Mouse (Mus musculus) spleen, adult 2 months (tissue): Measurements from ENCODE around the gene Rnf207.

Source experiments
- CTCF ChIP-seq: fragments of 200-500 bp; IDR thresholded peaks from 2 replicates; pipeline ENCODE4 v1.5.1; 2011; ENCODE audit warnings: mild to moderate bottlenecking, inconsistent platforms; ENCODE audit not compliant: insufficient read depth, insufficient read length, insufficient replicate concordance; ENCODE audit errors: extremely low read depth
- POLR2A ChIP-seq: fragments of 200-500 bp; IDR thresholded peaks from 2 replicates; pipeline ENCODE4 v1.6.1; 2011; ENCODE audit warnings: low read depth, low read length, inconsistent platforms

GRCm38 (mm10) chr4:152324641-152325562 lies 6.1 kb upstream of the Rnf207 start:
- TF ChIP-seq POLR2A (no peak), CTCF (no peak)
